Mouse (Mus musculus) embryo, embryonic 9.5 days (tissue): ENCODE measurements at regions not wholly inside any gene's neighbourhood (a gene's known extent, or its start where the extent isn't known, plus 50 kb on each side); places are given as distances from the start of the nearest gene placed in this dataset.

Experiments used
- DNase-seq: peaks from one replicate; pipeline ENCODE4 v3.0.0-alpha.2; 2017; ENCODE audit errors: extremely low spot score

- no peak for DNase-seq
Observed at GRCm38 (mm10) chr13:116414473-116414872, 105.0 kb upstream of the Isl1 start.

GRCm38 (mm10) chr13:116410682-116411081, 101.2 kb upstream of the Isl1 start:
- no peak for DNase-seq
